In the genomic region with DNA sequence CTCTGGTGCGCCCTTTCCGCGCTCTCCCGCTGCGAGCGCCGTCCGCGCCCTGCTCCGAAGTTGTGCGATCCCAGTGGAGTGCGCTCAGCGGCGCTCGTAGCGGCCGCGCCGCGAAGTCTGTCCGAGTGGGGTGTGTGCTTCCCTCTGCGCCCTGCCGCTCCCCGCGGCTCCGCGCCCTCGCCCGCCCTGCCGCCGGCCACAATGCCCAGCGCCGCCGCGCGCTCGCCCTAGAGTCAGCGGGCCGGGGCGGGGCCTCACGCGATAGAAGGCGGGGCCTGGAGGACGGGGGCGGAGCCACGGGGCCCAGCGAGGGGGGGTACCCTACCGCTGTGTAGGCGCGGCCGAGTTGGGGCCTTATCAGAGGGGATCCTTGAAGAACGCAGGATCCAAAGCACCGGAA, we compare ENCODE assay signal across 8 mouse cellular contexts. TPM values are rescaled to one million over a fixed set of nuclear protein-coding genes. Genes with fewer than 3 reads are reported as not detected.
A peak's percentile ranks its signal among the peaks of the same experiment; 100 is the strongest.
DNase-seq lines count a peak whose midpoint lies in the region; ATAC-seq lines count a peak whose summit lies in the region.

A gene (minus strand): TSS at position 203 of the 400 bp plus-strand sequence.

- peak; percentile 67 for ATAC-seq in activated CD4-positive, CD25-positive, alpha-beta regulatory T cell, adult 4 months
- peak; percentile 94 for ATAC-seq in hindbrain, embryonic 16.5 days

- under 1% methylated on average over 50 of the region's 53 CpGs for WGBS in hindbrain, embryonic 16.5 days

- H3K9ac ChIP-seq in hindbrain, embryonic 16.5 days (ENCODE audit: low read depth, low read length) = peak within 1 kb of the TSS; percentile 70

- H3K27me3 ChIP-seq in hindbrain, embryonic 16.5 days (replicated peaks; ENCODE audit: control insufficient read depth, insufficient read depth, low read length) = peaks cover 38% of the 10 kb centered on the region

- H3K4me3 ChIP-seq in hindbrain, embryonic 16.5 days (ENCODE audit: low read length) = peak within 1 kb of the TSS; percentile 66

- H3K36me3 ChIP-seq in hindbrain, embryonic 16.5 days (ENCODE audit: control insufficient read depth, insufficient read depth, low read length) = no peaks in the 10 kb centered on the region

- H3K9me3 ChIP-seq in hindbrain, embryonic 16.5 days (ENCODE audit: control insufficient read depth, low read length) = no peaks in the 10 kb centered on the region

- H3K27ac ChIP-seq in hindbrain, embryonic 16.5 days (ENCODE audit: low read depth, low read length) = peak within 1 kb of the TSS; percentile 27; the same call in 1 of the 2 replicates

- peak within 1 kb of the TSS; percentile 94 for H3K4me2 ChIP-seq in hindbrain, embryonic 16.5 days (ENCODE audit: low read length)

- DNase-seq in cerebellum, postnatal 4 days (ENCODE audit: low spot score in 2 of 2) = peak; percentile 86 to 91
- peak; percentile 89 to 92 for DNase-seq in gastrocnemius, adult 8-10 months (ENCODE audit: low spot score in 2 of 2)
- peak; percentile 81 for DNase-seq in left cerebral cortex, adult 11 months (ENCODE audit: low spot score)
- peak; percentile 92 for DNase-seq in lung, postnatal 25 days (ENCODE audit: low spot score)
- peak; percentile 85 for DNase-seq in right cerebral cortex, adult 18-20 months
- peak; percentile 99 for DNase-seq in urinary bladder, adult 2 months (ENCODE audit: low spot score)

- peaks cover 26% of the 10 kb centered on the region for H3K4me1 ChIP-seq in hindbrain, embryonic 16.5 days (ENCODE audit: control insufficient read depth, insufficient read depth, low read depth, low read length)

RNA-seq across cellular contexts. Expression of the gene that starts here (rescaled TPM):
- not detected for polyA plus RNA-seq in activated CD4-positive, CD25-positive, alpha-beta regulatory T cell, adult 4 months (2017; shearing (Covaris generic))
- 1 to 10 TPM; 1.1 to 2.4 (median 1.8) TPM for total RNA-seq in gastrocnemius, adult 8-10 months (2022)
- 2.6 and 3.1 TPM in 2 replicates for polyA plus RNA-seq in hindbrain, embryonic 16.5 days (2015; fragmentation: Nextera tagmentation; extraction: Ambion mirVana)
- polyA plus RNA-seq in urinary bladder, adult 2 months (2012; rRNA removed) = 17.5 and 28.8 TPM in 2 replicates

Comparison
In these comparisons a context has a peak if more than half of its experiments do, and no peak if none do; other contexts are left out.
1. Peak in every context shown above with its lines: DNase-seq, ATAC-seq, H3K4me3 ChIP-seq and H3K27ac ChIP-seq.
2. Peak in ATAC-seq in activated CD4-positive, CD25-positive, alpha-beta regulatory T cell, adult 4 months; RNA of the gene not detected or under 1 TPM.